Mouse (Mus musculus) G1E (cell line): Measurements from ENCODE around the gene Hsf4.

Experiments used
- CTCF ChIP-seq: IDR thresholded peaks from 2 replicates; pipeline ENCODE4 v1.5.1; 2012; ENCODE audit warnings: low read depth, low read length, inconsistent platforms, mixed read lengths
- GATA1 ChIP-seq: IDR thresholded peaks from 2 replicates; pipeline ENCODE4 v1.6.1; 2012; ENCODE audit warnings: borderline replicate concordance, low read length, inconsistent platforms, mixed read lengths
- GATA2 ChIP-seq: IDR thresholded peaks from 2 replicates; pipeline ENCODE4 v1.6.1; 2012; ENCODE audit warnings: low read depth, low read length, inconsistent platforms, borderline replicate concordance
- TAL1 ChIP-seq: conservative IDR thresholded peaks from 2 replicates; pipeline ENCODE4 v1.6.1; 2012; ENCODE audit warnings: low read depth, low read length, inconsistent platforms, mixed read lengths

DNA sequence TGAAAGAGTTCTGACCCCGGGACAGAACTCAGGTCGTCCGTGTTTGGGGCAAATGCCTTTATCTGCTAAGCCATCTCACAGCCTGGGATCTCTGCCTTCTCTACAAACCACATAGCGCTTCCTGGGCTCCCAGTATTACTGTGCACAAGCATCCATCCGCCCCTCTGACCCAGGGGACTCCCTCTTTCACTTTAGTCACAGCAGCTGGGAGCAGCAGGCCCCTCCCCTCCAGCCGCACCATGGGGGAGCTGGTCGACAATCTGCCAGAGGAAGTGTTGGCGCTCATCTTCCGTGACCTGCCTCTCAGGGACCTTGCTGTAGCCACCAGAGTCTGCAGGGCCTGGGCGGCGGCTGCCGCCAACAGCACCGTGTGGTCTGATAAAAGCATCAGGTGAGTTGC is 2.8 kb upstream of the Hsf4 start:
- TF ChIP-seq TAL1 (no peak), CTCF (no peak), GATA2 (no peak), GATA1 (no peak)
